Mouse (Mus musculus): Measurements from ENCODE around the gene Polr2m.
A peak's percentile ranks its signal among the peaks of the same experiment; 100 is the strongest.

Gene Polr2m

DNA sequence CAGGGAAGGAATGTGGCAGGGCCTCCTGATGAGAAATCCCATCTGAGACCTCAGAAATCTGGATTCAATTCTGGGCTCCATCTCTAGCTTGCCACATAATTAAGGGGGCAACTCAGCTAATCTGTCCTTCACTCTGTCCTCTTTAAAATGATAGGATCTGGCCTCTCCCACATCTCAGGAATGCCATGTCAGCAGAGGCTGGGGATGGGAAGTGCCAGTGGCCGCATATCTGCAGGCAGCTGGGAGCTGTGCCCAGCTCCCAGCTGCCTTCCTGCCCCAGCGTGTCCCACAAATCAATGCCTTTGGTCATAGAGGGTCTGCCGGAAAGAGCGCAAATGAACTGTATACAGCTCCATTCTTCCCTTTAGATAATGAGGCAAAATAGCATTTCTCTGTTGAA lies 18.3 kb downstream of the Polr2m start:
- DNase-seq (ENCODE audit: low spot score), result no peak

DNA sequence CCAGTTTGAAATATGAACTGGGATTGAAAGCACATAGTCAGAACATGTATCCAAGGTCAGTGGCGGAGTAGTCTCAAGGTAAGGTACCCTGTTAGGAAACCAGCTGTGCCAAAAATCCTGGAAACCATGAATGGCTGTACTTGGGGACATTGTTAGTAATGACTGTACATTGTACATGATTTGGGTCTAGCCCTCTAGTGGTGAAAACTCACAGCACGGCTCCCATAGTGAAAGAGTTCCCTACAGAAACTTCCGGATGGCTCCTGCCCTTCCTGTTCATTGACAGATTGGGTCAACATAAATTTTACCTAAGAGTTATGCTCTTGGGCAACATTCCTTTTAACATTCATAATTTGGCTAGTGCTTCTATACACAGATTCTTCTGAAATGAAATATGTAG lies 19.6 kb downstream of the Polr2m start:
- no peak for DNase-seq (ENCODE audit: low spot score)

DNA sequence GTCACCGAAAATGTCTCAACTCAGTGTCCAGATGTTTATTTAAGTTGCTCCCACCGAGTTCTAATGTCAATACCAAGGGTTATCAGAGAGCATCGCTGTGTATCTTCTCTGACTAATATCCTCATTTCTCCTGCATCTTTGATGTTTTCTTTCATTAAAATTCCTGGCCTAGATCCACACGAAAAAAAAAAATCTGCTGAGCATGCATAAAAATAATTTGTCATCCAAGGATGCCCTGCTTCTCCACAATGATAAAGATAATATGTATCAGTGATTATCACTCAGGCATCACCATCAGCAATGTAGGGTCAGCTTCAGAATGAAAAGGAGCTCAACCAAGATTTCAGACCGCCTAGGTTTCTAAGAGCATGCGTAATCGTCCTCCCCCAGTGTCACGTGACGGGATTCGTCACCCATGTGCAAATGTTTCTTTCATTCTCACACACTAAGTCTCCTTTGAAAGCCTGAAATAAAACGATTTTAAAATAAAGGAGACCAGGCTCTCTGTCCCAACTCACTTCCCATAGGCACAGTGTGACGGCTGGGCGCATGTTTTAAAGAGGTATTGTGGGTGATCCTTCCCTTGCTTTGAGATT lies 22.6 kb downstream of the Polr2m start:
- DNase-seq (ENCODE audit: low spot score), result no peak

DNA sequence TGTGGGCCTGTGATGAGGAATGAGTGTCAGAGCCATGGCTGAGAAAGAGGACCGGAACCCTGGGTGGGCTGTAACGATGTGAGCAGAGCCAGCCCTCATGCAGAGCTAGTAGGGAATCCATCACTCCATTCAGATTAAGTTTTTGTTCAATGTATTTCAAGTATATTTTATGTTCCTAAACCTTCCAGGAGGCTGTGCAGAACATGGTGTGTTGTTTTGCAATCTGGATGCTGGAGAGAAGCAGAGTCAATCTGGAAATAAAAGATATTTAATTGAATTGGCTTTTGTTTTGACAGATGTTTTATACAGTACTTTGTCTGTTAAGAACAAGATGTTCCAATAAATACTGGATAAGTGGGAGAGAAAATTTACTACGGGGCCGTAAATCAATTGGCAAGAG lies 29.0 kb downstream of the Polr2m start:
- DNase-seq (ENCODE audit: low spot score), result no peak

DNA sequence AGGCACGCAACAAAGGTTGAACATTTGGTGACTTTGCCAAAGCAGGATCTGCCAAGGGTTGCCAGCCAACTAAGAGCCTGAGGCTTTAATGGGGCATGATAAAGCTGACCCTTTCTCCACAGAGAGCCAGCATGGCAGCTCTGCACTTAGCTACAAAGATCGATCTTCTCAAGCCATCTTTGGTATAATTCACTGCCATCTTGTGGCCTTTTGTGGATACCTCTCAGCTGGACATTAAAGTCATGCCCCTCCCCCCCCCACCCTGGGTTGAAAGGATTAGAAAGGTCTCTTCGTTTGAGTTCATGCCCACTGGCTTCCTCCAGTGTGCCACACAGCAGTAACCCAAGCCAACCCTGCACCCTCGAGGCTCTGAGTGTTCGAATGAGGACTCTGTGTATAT lies 31.8 kb downstream of the Polr2m start:
- no peak for DNase-seq (ENCODE audit: low spot score)

DNA sequence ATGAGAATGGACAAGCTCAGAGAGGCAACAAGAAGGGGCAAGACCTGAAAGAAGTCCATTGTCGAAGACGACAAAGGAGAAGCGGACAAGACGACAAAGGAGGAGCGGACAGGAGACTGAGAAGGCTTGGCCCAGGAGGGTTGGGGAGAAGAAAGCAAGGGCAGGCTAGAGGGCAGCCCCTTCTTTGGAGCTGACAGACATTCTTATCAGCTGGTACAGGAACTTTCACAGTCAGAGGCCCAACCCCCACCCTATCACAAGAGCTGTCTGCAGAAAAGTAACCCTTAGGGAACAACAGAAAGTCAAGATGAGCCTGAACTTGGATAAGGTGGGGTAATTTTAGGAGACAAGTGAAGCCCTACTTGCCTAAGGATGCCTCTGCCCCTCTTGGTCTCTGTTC lies 32.4 kb downstream of the Polr2m start:
- no peak for DNase-seq (ENCODE audit: low spot score)

DNA sequence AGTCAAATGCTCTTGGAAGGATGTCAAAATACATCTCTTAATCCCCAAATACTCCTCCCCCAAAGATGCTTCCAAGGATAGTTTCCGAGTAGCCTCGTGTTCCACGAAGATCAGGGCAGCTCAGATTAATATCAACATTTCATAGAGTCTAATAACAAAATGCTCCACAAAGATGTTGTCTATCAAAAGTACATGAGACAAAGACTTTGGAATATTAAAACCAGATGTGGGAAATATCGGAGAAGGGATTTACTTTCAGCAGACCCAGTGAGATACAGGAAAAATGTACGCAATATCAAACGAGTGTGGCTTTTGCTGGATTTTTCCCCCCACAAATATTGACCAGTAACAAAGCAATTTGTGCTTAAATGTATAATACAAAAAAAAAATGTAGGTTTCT lies 35.1 kb downstream of the Polr2m start:
- DNase-seq (ENCODE audit: low spot score), result no peak

DNA sequence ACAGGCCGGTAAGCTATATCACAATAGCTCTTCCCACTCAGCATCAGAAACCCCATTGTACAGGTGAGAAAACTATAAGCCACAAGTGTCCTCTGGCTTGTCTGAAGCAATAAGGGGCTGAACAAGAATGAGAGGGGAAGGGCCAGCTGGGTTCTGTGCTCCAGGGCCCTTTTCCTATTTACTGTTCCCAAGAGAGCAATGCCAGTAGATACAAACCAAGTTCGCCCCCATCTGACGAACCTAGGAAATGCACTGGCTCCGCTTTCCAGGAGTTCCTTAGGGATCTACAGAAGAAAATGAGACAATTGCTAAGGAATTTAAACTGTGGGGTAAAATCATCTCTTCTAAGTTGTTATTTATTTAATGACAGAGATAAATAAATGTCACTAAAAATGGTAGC lies 38.2 kb downstream of the Polr2m start:
- DNase-seq (ENCODE audit: low spot score), result peak; percentile 42

DNA sequence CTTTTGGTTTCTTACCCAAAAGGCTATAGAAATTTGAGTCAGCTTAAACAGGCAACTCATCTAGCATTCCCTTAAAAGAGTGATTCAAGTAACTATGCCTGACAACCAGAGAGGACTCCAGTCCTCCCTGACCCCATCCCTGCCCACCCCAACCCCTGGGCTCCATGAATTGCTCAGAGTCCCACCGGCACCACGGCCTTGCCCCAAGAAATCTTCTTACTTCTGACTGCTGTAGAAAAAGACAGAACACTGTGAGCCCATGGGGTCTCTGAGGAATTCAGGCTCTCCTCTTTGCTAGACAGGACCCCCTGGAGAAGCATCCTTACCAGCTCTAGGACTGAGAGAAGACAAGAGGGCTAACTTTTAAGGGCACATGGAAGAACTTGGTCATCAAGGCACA lies 40.4 kb downstream of the Polr2m start:
- DNase-seq (ENCODE audit: low spot score), result no peak

DNA sequence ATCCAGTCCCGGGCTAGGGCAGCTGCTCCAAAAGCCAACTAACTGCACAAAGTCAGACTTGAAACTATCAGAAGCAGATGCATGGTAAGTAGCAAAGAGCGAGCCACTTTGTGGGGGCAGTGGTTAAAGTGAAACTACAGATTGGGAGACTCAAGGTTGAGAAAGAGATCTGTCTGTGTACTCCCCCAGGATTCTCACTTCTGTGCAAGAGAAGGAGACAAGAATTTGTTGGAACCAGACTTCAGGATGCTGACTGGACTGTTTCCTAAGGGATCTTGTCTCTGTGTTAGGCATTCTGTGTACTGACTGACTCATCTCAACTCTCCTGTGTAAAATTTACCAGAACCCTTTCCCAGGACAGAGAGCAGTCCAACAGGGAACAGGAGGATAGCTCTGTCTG lies 47.6 kb downstream of the Polr2m start:
- DNase-seq (ENCODE audit: low spot score), result no peak
